Mouse (Mus musculus): ENCODE measurements at regions not wholly inside any gene's neighbourhood (a gene's known extent, or its start where the extent isn't known, plus 50 kb on each side); places are given as distances from the start of the nearest gene placed in this dataset.
A peak's percentile ranks its signal among the peaks of the same experiment; 100 is the strongest.
"Not testable (repeated sequence)": the region's sequence is repeated elsewhere in the genome, so short reads cannot be mapped to it uniquely, and the experiment has no call there.

- 60% methylated on average over 3 of the region's 3 CpGs for WGBS
- TF ChIP-seq CTCF (IDR thresholded peaks at IDR 0.05; ENCODE audit: insufficient read depth, low read depth, low read length): no peak
- TF ChIP-seq POLR2A (IDR thresholded peaks at IDR 0.05; ENCODE audit: insufficient read depth, low read depth, low read length): no peak
- H3K4me3 ChIP-seq (ENCODE audit: insufficient read depth, low read depth, low read length): no peak overlapping the region
- no peak overlapping the region for H3K27ac ChIP-seq (ENCODE audit: insufficient read depth, low read depth, low read length)
- no peaks in the 10 kb centered on the region for H3K4me1 ChIP-seq (ENCODE audit: control insufficient read depth, insufficient read depth, low read length)
These were observed 476.5 kb downstream of the Dad1 start for GRCm38 (mm10) chr14:53777375-53777774.

- TF ChIP-seq CTCF (IDR thresholded peaks at IDR 0.05; ENCODE audit: insufficient read depth, low read depth, low read length): 0 out of 2 replicates have a peak, but pooled peaks have one; percentile 16
- WGBS: 64% methylated on average over 1 of the region's 1 CpGs
- H3K4me3 ChIP-seq (ENCODE audit: insufficient read depth, low read depth, low read length); H3K4me1 ChIP-seq (ENCODE audit: control insufficient read depth, insufficient read depth, low read length); H3K27ac ChIP-seq (ENCODE audit: insufficient read depth, low read depth, low read length): not testable (repeated sequence)
These were observed 477.2 kb downstream of the Dad1 start for GRCm38 (mm10) chr14:53776717-53777116.

- 52% methylated on average over 6 of the region's 6 CpGs for WGBS
- not testable (repeated sequence) for H3K4me3 ChIP-seq (ENCODE audit: insufficient read depth, low read depth, low read length); H3K27ac ChIP-seq (ENCODE audit: insufficient read depth, low read depth, low read length); H3K4me1 ChIP-seq (ENCODE audit: control insufficient read depth, insufficient read depth, low read length)
These were observed 487.4 kb downstream of the Dad1 start for GRCm38 (mm10) chr14:53766501-53766900.

GRCm38 (mm10) chr14:53765918-53766317 lies 488.0 kb downstream of the Dad1 start:
- not testable (repeated sequence) for H3K27ac ChIP-seq (ENCODE audit: insufficient read depth, low read depth, low read length); H3K4me3 ChIP-seq (ENCODE audit: insufficient read depth, low read depth, low read length); H3K4me1 ChIP-seq (ENCODE audit: control insufficient read depth, insufficient read depth, low read length)
- 89% methylated on average over 1 of the region's 1 CpGs for WGBS

GRCm38 (mm10) chr14:53760578-53760977 lies 493.3 kb downstream of the Dad1 start:
- H3K4me1 ChIP-seq (ENCODE audit: control insufficient read depth, insufficient read depth, low read length); H3K4me3 ChIP-seq (ENCODE audit: insufficient read depth, low read depth, low read length); H3K27ac ChIP-seq (ENCODE audit: insufficient read depth, low read depth, low read length): not testable (repeated sequence)
- 73% methylated on average over 2 of the region's 2 CpGs for WGBS

- H3K4me1 ChIP-seq (ENCODE audit: control insufficient read depth, insufficient read depth, low read length); H3K27ac ChIP-seq (ENCODE audit: insufficient read depth, low read depth, low read length); H3K4me3 ChIP-seq (ENCODE audit: insufficient read depth, low read depth, low read length): not testable (repeated sequence)
- 77% methylated on average over 4 of the region's 4 CpGs for whole genome bisulfite sequencing
These were observed 496.1 kb downstream of the Dad1 start for GRCm38 (mm10) chr14:53757782-53758181.

- H3K4me1 ChIP-seq (ENCODE audit: control insufficient read depth, insufficient read depth, low read length); H3K27ac ChIP-seq (ENCODE audit: insufficient read depth, low read depth, low read length); H3K4me3 ChIP-seq (ENCODE audit: insufficient read depth, low read depth, low read length): not testable (repeated sequence)
- no CpG with 5 or more reads among the region's 1 CpGs for WGBS
These were observed 496.8 kb downstream of the Dad1 start for GRCm38 (mm10) chr14:53757095-53757494.

GRCm38 (mm10) chr14:53750703-53751441 lies 503.0 kb downstream of the Dad1 start:
- Histone ChIP-seq H3K4me3 (ENCODE audit: insufficient read depth, low read depth, low read length) (no peak overlapping the region), H3K27ac (ENCODE audit: insufficient read depth, low read depth, low read length) (no peak overlapping the region), H3K4me1 (ENCODE audit: control insufficient read depth, insufficient read depth, low read length) (no peaks in the 10 kb centered on the region)
- TF ChIP-seq CTCF (IDR thresholded peaks at IDR 0.05; ENCODE audit: insufficient read depth, low read depth, low read length) (no peak), POLR2A (IDR thresholded peaks at IDR 0.05; ENCODE audit: insufficient read depth, low read depth, low read length) (no peak)
- WGBS: 70% methylated on average over 4 of the region's 4 CpGs

- WGBS: 89% methylated on average over 3 of the region's 3 CpGs
- not testable (repeated sequence) for H3K27ac ChIP-seq (ENCODE audit: insufficient read depth, low read depth, low read length); H3K4me3 ChIP-seq (ENCODE audit: insufficient read depth, low read depth, low read length); H3K4me1 ChIP-seq (ENCODE audit: control insufficient read depth, insufficient read depth, low read length)
These were observed 510.4 kb downstream of the Dad1 start for GRCm38 (mm10) chr14:53743552-53743951.

GRCm38 (mm10) chr14:53742864-53743263 lies 511.0 kb downstream of the Dad1 start:
- not testable (repeated sequence) for H3K4me1 ChIP-seq (ENCODE audit: control insufficient read depth, insufficient read depth, low read length); H3K4me3 ChIP-seq (ENCODE audit: insufficient read depth, low read depth, low read length); H3K27ac ChIP-seq (ENCODE audit: insufficient read depth, low read depth, low read length)
- 87% methylated on average over 2 of the region's 2 CpGs for WGBS

GRCm38 (mm10) chr14:53741246-53741645 lies 512.7 kb downstream of the Dad1 start:
- H3K4me1 ChIP-seq (ENCODE audit: control insufficient read depth, insufficient read depth, low read length); H3K4me3 ChIP-seq (ENCODE audit: insufficient read depth, low read depth, low read length); H3K27ac ChIP-seq (ENCODE audit: insufficient read depth, low read depth, low read length): not testable (repeated sequence)
- WGBS: 43% methylated on average over 4 of the region's 4 CpGs

GRCm38 (mm10) chr14:53737962-53738361 lies 515.9 kb downstream of the Dad1 start:
- H3K4me3 ChIP-seq (ENCODE audit: insufficient read depth, low read depth, low read length); H3K4me1 ChIP-seq (ENCODE audit: control insufficient read depth, insufficient read depth, low read length); H3K27ac ChIP-seq (ENCODE audit: insufficient read depth, low read depth, low read length): not testable (repeated sequence)
- 42% methylated on average over 4 of the region's 4 CpGs for WGBS

GRCm38 (mm10) chr14:53736274-53736673 lies 517.6 kb downstream of the Dad1 start:
- not testable (repeated sequence) for H3K4me3 ChIP-seq (ENCODE audit: insufficient read depth, low read depth, low read length); H3K4me1 ChIP-seq (ENCODE audit: control insufficient read depth, insufficient read depth, low read length); H3K27ac ChIP-seq (ENCODE audit: insufficient read depth, low read depth, low read length)
- WGBS: 43% methylated on average over 4 of the region's 4 CpGs

- H3K4me3 ChIP-seq (ENCODE audit: insufficient read depth, low read depth, low read length); H3K4me1 ChIP-seq (ENCODE audit: control insufficient read depth, insufficient read depth, low read length); H3K27ac ChIP-seq (ENCODE audit: insufficient read depth, low read depth, low read length): not testable (repeated sequence)
- no CpG with 5 or more reads among the region's 4 CpGs for WGBS
These were observed 522.3 kb downstream of the Dad1 start for GRCm38 (mm10) chr14:53731600-53731999.

- H3K4me1 ChIP-seq (ENCODE audit: control insufficient read depth, insufficient read depth, low read length); H3K27ac ChIP-seq (ENCODE audit: insufficient read depth, low read depth, low read length); H3K4me3 ChIP-seq (ENCODE audit: insufficient read depth, low read depth, low read length): not testable (repeated sequence)
- WGBS: 83% methylated on average over 1 of the region's 7 CpGs
These were observed 524.0 kb downstream of the Dad1 start for GRCm38 (mm10) chr14:53729877-53730276.

Measured in olfactory bulb, adult 2 months (tissue).